Mouse (Mus musculus): Measurements from ENCODE around the gene Plxnb2. TPM values are rescaled to one million over a fixed set of nuclear protein-coding genes. Genes with fewer than 3 reads are reported as not detected.

The Plxnb2 gene
- polyA plus RNA-seq, 1 experiment from 2014 or later = 158 TPM

DNA sequence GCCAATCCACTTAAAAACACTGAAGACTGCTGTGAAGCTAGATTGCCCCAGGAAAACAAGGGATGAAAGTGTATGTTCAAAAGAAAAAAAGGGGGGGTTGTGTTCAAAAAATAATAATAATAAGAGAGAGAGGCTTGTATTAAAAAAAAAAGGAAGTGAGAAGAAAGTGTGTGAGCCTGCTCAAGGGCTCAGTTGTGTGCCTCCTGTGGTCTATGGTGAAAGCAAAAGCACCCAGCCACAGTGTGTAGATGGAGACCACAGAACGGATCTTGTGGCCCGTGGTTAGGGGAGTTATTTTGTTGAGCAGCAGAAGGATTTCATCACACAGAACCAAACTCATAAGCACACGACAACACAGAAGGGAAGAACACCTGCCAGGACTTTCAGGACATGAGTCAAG is 49.3 kb downstream of the Plxnb2 start:
- Histone ChIP-seq H3K27me3 (replicated peaks; ENCODE audit: control insufficient read depth, insufficient read depth, low read length) (no peaks in the 10 kb centered on the region), H3K4me1 (ENCODE audit: control insufficient read depth, insufficient read depth, low read length) (peaks cover 13% of the 10 kb centered on the region; the same call in 1 of the 2 replicates), H3K4me2 (ENCODE audit: low read depth, low read length) (no peak overlapping the region), H3K36me3 (ENCODE audit: control insufficient read depth, insufficient read depth, low read length) (no peaks in the 10 kb centered on the region), H3K9me3 (ENCODE audit: control insufficient read depth, low read length) (no peaks in the 10 kb centered on the region), H3K9ac (ENCODE audit: low read depth, low read length) (no peak overlapping the region), H3K4me3 (ENCODE audit: low read depth, low read length) (no peak overlapping the region), H3K27ac (replicated peaks; ENCODE audit: low read depth, low read length) (no peak overlapping the region)
- DNase-seq (ENCODE audit: low spot score) = no peak
- WGBS = 89% methylated on average over 3 of the region's 3 CpGs
- no peak for ATAC-seq (ENCODE audit: low read depth)

DNA sequence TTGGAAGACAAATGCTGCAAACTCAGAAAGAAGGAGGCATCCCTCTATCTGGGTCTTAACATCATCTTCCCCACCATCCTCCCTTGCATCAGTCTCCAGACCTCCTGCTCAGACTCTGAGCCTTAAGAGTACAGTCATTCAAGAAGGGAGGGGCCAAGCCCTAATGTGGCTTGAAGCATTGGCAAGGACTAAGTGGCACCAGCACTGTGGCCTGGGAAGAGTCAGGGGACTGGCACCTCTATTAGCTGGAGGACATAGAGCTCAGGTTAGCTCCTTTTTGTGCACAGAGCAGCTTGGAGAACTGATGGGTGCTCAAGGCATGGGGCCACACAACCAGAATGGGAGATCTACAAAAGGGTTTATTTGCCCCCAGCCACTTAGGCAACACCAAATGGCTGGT is 50.3 kb downstream of the Plxnb2 start:
- ATAC-seq (ENCODE audit: low read depth) (no peak), DNase-seq (ENCODE audit: low spot score) (no peak)
- Histone ChIP-seq H3K36me3 (ENCODE audit: control insufficient read depth, insufficient read depth, low read length) (peaks cover 6% of the 10 kb centered on the region), H3K9me3 (ENCODE audit: control insufficient read depth, low read length) (no peaks in the 10 kb centered on the region), H3K9ac (ENCODE audit: low read depth, low read length) (no peak overlapping the region), H3K4me3 (ENCODE audit: low read depth, low read length) (no peak overlapping the region), H3K27me3 (replicated peaks; ENCODE audit: control insufficient read depth, insufficient read depth, low read length) (no peaks in the 10 kb centered on the region), H3K4me1 (ENCODE audit: control insufficient read depth, insufficient read depth, low read length) (peaks cover 13% of the 10 kb centered on the region; the same call in 1 of the 2 replicates), H3K27ac (replicated peaks; ENCODE audit: low read depth, low read length) (no peak overlapping the region), H3K4me2 (ENCODE audit: low read depth, low read length) (no peak overlapping the region)

DNA sequence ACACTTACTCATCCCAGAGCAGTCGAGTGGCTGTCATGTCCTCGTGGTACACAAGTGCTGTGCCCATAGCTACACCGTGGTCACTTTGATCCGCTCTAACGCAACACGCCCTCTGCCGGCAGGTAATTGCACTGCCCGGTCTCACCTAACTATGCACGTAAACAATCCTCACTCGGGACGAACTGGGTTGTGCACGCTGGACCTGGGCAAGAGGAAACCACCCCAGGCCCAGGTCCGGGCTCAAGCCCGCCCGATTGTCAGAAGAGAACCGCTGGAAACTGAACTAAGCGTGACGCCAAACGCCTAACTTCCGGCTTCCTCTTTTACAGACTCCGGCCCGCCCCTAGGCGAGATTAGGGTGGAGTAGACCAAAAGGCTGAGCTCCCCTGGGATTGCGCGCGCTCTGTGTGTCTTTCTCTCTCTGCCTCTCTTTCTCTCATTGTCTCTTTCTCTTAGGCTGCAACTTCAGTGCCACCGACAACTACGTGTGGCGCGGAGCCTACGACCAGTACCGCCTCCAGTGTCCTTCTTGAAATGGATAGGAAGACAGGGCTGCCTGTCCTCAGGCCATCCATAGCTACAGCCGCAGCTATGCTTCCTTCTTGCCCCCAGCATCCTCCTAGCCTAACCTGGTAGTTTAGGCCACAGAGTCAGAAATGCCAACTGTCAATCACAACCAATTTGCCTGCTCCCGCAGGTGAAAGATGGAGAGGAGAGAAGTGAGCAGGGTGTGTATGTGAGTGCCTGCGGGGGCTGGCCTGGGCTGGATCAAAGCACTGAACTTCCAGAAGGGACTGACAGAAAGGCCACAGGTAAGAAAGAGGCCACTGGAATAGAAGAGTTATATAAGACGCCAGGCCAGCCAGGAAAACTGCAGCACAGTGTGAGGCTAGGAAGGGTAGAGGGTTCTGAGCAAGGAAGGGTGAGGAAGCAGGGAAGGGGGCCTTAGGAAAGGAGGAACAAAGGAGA is 51.9 kb downstream of the Plxnb2 start, which contains the start of gene Hdac10:
TSS of gene Hdac10 (minus strand) at position 319 of the 969 bp plus-strand sequence.
- peak; percentile 93 for DNase-seq (ENCODE audit: low spot score)
- H3K9me3 ChIP-seq (ENCODE audit: control insufficient read depth, low read length) = no peaks in the 10 kb centered on the region
- peak within 1 kb of the TSS; percentile 73 for H3K27ac ChIP-seq (replicated peaks; ENCODE audit: low read depth, low read length)
- WGBS = 4% methylated on average over 32 of the region's 36 CpGs
- no peaks in the 10 kb centered on the region for H3K27me3 ChIP-seq (replicated peaks; ENCODE audit: control insufficient read depth, insufficient read depth, low read length)
- peak within 1 kb of the TSS; percentile 73 for H3K9ac ChIP-seq (ENCODE audit: low read depth, low read length)
- H3K4me2 ChIP-seq (ENCODE audit: low read depth, low read length) = peak within 1 kb of the TSS; percentile 88
- peaks cover 16% of the 10 kb centered on the region for H3K4me1 ChIP-seq (ENCODE audit: control insufficient read depth, insufficient read depth, low read length)
- peak; percentile 90 for ATAC-seq (ENCODE audit: low read depth)
- peaks cover 17% of the 10 kb centered on the region for H3K36me3 ChIP-seq (ENCODE audit: control insufficient read depth, insufficient read depth, low read length)
- peak within 1 kb of the TSS; percentile 59 for H3K4me3 ChIP-seq (ENCODE audit: low read depth, low read length)

DNA sequence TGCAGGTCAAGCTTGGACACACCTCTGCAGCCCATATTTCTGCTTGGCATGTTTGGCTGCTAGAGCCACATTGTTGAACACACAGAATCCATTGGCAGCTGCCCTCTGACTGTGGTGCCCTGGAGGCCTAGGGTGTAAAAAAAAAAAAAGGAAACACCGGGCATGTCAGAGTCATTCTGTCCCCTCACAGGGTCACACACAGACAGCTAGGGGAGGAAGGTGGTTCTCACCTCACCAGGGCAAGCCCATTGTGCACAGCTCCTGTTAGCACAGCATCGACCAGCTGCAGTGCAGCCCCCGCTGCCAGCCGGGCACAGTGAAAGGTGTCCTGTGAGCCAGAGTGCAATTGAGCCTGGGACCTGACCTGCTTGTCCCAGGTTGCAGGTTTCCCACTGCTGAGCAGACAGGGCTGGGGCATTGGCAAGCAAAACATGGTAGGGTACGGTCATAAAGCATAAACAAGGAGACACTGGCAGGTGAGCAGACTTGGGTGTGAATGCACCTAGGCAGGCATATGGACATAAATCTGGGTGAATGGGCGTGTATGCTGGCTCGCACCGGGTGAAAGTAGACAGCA is 53.1 kb downstream of the Plxnb2 start:
- DNase-seq (ENCODE audit: low spot score) (no peak), ATAC-seq (ENCODE audit: low read depth) (no peak)
- Histone ChIP-seq H3K27me3 (replicated peaks; ENCODE audit: control insufficient read depth, insufficient read depth, low read length) (no peaks in the 10 kb centered on the region), H3K9me3 (ENCODE audit: control insufficient read depth, low read length) (no peaks in the 10 kb centered on the region), H3K4me3 (ENCODE audit: low read depth, low read length) (peak overlapping the region; percentile 59), H3K4me1 (ENCODE audit: control insufficient read depth, insufficient read depth, low read length) (peaks cover 19% of the 10 kb centered on the region), H3K4me2 (ENCODE audit: low read depth, low read length) (peak overlapping the region; percentile 88), H3K27ac (replicated peaks; ENCODE audit: low read depth, low read length) (no peak overlapping the region), H3K36me3 (ENCODE audit: control insufficient read depth, insufficient read depth, low read length) (peaks cover 17% of the 10 kb centered on the region), H3K9ac (ENCODE audit: low read depth, low read length) (peak overlapping the region; percentile 73)
- 96% methylated on average over 8 of the region's 8 CpGs for WGBS

DNA sequence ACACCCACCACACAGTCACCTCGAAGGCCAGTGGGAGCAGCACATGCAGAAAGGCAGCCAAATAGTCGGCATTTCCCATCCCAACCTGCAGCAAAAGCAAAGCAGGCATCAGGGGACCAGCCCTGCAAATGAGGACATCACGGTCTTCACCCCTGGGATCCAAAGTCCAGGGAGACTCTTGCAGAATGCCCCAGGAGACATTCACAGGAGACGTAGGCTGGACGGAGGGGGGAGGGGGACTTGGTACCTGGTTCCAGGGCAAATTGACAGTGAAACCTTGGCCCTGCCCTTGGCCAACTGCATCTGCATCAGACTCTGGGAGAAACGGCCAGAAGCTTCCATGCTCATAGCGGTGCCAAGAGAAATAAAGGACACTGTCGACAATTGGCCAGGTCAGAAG is 54.0 kb downstream of the Plxnb2 start:
- no peak for DNase-seq (ENCODE audit: low spot score)
- WGBS = 81% methylated on average over 8 of the region's 8 CpGs
- Histone ChIP-seq H3K4me1 (ENCODE audit: control insufficient read depth, insufficient read depth, low read length) (peaks cover 27% of the 10 kb centered on the region), H3K4me2 (ENCODE audit: low read depth, low read length) (no peak overlapping the region), H3K27ac (replicated peaks; ENCODE audit: low read depth, low read length) (no peak overlapping the region), H3K9ac (ENCODE audit: low read depth, low read length) (no peak overlapping the region), H3K9me3 (ENCODE audit: control insufficient read depth, low read length) (no peaks in the 10 kb centered on the region), H3K36me3 (ENCODE audit: control insufficient read depth, insufficient read depth, low read length) (peaks cover 17% of the 10 kb centered on the region), H3K4me3 (ENCODE audit: low read depth, low read length) (no peak overlapping the region), H3K27me3 (replicated peaks; ENCODE audit: control insufficient read depth, insufficient read depth, low read length) (no peaks in the 10 kb centered on the region)
- no peak for ATAC-seq (ENCODE audit: low read depth)

DNA sequence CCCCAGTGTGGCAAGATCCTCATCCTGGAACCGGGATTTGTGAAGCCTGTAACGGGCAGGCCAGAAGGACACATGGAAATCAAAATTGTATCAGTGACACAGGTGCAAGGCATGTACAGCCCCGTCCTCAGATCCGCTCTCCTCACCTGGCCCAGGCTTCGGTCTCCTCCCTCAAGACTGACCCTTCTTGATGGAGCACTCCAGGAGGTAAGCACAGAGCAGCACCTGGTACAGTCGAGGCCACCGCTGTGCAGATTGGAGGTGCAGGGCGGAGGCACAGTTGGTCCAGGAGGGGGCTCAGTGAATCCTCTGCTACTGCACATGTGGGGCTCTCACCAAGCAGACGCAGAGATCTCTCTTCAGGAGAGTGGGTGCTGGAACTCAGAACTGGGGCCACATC is 55.2 kb downstream of the Plxnb2 start:
- peaks cover 35% of the 10 kb centered on the region for H3K4me1 ChIP-seq (ENCODE audit: control insufficient read depth, insufficient read depth, low read length)
- DNase-seq (ENCODE audit: low spot score) = no peak

DNA sequence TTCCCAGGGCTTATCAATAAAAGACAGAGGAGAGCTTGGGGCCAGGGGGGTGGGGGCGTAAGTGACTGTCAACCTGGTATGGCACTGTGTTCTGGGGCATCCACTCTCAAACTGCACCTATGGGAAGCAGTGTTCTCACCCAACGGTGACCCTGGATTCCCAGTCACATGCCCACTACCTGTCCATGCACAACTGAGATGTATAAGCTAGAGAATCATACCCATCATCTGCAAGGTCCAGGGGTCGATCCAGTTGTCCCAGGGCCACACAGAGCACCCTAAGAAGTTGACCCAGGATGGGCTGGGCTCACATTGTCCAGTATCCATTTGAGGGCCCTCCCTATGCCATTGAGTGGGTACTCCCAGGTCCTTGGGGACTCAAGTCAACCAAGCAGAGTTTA is 56.3 kb downstream of the Plxnb2 start:
- H3K4me3 ChIP-seq (ENCODE audit: low read depth, low read length) = no peak overlapping the region

More for the DNA sequence above, 55.2 kb downstream of the Plxnb2 start:
- no peak overlapping the region for H3K9ac ChIP-seq (ENCODE audit: low read depth, low read length)
- WGBS = 90% methylated on average over 9 of the region's 9 CpGs
- no peaks in the 10 kb centered on the region for H3K9me3 ChIP-seq (ENCODE audit: control insufficient read depth, low read length)
- no peak overlapping the region for H3K4me3 ChIP-seq (ENCODE audit: low read depth, low read length)
- H3K36me3 ChIP-seq (ENCODE audit: control insufficient read depth, insufficient read depth, low read length) = peaks cover 23% of the 10 kb centered on the region
- no peak overlapping the region for H3K4me2 ChIP-seq (ENCODE audit: low read depth, low read length)
- no peaks in the 10 kb centered on the region for H3K27me3 ChIP-seq (replicated peaks; ENCODE audit: control insufficient read depth, insufficient read depth, low read length)
- H3K27ac ChIP-seq (replicated peaks; ENCODE audit: low read depth, low read length) = no peak overlapping the region
- no peak for ATAC-seq (ENCODE audit: low read depth)

DNA sequence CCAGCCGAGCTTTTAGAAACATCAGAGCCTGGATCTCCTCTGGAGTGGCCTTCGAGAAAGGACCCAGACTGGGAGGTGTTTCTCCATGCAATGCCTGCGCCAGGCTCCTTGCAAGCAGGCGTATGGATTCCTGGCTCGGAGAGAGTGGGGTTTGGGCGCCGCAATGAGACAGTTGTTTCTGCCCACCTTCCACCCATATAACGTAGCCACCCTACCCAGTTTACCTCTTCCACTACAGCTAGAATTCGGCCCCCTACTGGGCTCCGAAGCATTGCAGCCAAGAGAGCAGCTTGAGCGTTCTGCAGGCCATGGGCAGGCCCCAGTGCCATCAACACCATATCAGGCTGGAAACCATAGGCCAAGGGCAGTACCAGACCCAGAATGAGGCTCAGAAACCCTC is 57.0 kb downstream of the Plxnb2 start:
- DNase-seq (ENCODE audit: low spot score) = peak; percentile 30
- no peaks in the 10 kb centered on the region for H3K9me3 ChIP-seq (ENCODE audit: control insufficient read depth, low read length)
- H3K4me3 ChIP-seq (ENCODE audit: low read depth, low read length) = peak overlapping the region; percentile 93

More for the DNA sequence above, 56.3 kb downstream of the Plxnb2 start:
- Histone ChIP-seq H3K4me1 (ENCODE audit: control insufficient read depth, insufficient read depth, low read length) (peaks cover 38% of the 10 kb centered on the region), H3K27ac (replicated peaks; ENCODE audit: low read depth, low read length) (no peak overlapping the region), H3K27me3 (replicated peaks; ENCODE audit: control insufficient read depth, insufficient read depth, low read length) (no peaks in the 10 kb centered on the region), H3K4me2 (ENCODE audit: low read depth, low read length) (no peak overlapping the region), H3K36me3 (ENCODE audit: control insufficient read depth, insufficient read depth, low read length) (peaks cover 29% of the 10 kb centered on the region), H3K9me3 (ENCODE audit: control insufficient read depth, low read length) (no peaks in the 10 kb centered on the region), H3K9ac (ENCODE audit: low read depth, low read length) (peak overlapping the region; percentile 89)
- WGBS = 90% methylated on average over 3 of the region's 3 CpGs
- ATAC-seq (ENCODE audit: low read depth) = no peak
- DNase-seq (ENCODE audit: low spot score) = no peak

More for the DNA sequence above, 57.0 kb downstream of the Plxnb2 start:
- peak overlapping the region; percentile 95 for H3K4me2 ChIP-seq (ENCODE audit: low read depth, low read length)
- H3K27ac ChIP-seq (replicated peaks; ENCODE audit: low read depth, low read length) = peak overlapping the region; percentile 90
- no peaks in the 10 kb centered on the region for H3K27me3 ChIP-seq (replicated peaks; ENCODE audit: control insufficient read depth, insufficient read depth, low read length)
- peaks cover 29% of the 10 kb centered on the region for H3K36me3 ChIP-seq (ENCODE audit: control insufficient read depth, insufficient read depth, low read length)
- ATAC-seq (ENCODE audit: low read depth) = no peak
- H3K9ac ChIP-seq (ENCODE audit: low read depth, low read length) = peak overlapping the region; percentile 89
- peaks cover 35% of the 10 kb centered on the region for H3K4me1 ChIP-seq (ENCODE audit: control insufficient read depth, insufficient read depth, low read length)
- 31% methylated on average over 11 of the region's 11 CpGs for WGBS

Measured in embryonic facial prominence, embryonic 14.5 days (tissue).